Mouse (Mus musculus) limb, embryonic 12.5 days (tissue): ENCODE results near the gene Upp2. TPM values are rescaled to one million over a fixed set of nuclear protein-coding genes. Genes with fewer than 3 reads are reported as not detected.

Source experiments
- ATAC-seq: fragments of 200-750 bp; cut with Nextera tagmentation; 2 replicates; pipeline ENCODE4 v1.8.0; 2017; ENCODE audit warnings: low read depth, moderate TSS enrichment; ENCODE audit not compliant: insufficient number of reproducible peaks, insufficient read depth, low FRiP score, low TSS enrichment
- H3K27ac ChIP-seq: fragments of 300-500 bp; sonication (generic); 2 replicates; pipeline ENCODE4 v1.5.1; 2016; ENCODE audit warnings: mild to moderate bottlenecking, moderate library complexity
- H3K27me3 ChIP-seq: fragments of 300-500 bp; sonication (generic); 2 replicates; pipeline ENCODE4 v1.6.1; 2016; ENCODE audit warnings: mild to moderate bottlenecking, moderate library complexity
- H3K36me3 ChIP-seq: fragments of 300-500 bp; sonication (generic); 2 replicates; pipeline ENCODE4 v1.6.1; 2016; ENCODE audit warnings: mild to moderate bottlenecking, moderate library complexity
- H3K4me1 ChIP-seq: fragments of 300-500 bp; sonication (generic); replicated peaks from 2 replicates; pipeline ENCODE4 v1.6.1; 2016
- H3K4me2 ChIP-seq: fragments of 300-500 bp; sonication (generic); 2 replicates; pipeline ENCODE4 v1.6.1; 2016; ENCODE audit warnings: mild to moderate bottlenecking, moderate library complexity
- H3K4me3 ChIP-seq: fragments of 300-500 bp; sonication (generic); replicated peaks from 2 replicates; pipeline ENCODE4 v1.5.1; 2016; ENCODE audit warnings: mild to moderate bottlenecking
- H3K9ac ChIP-seq: fragments of 300-500 bp; sonication (generic); replicated peaks from 2 replicates; pipeline ENCODE4 v1.6.1; 2016; ENCODE audit warnings: mild to moderate bottlenecking, moderate library complexity
- H3K9me3 ChIP-seq: fragments of 300-500 bp; sonication (generic); 2 replicates; pipeline ENCODE4 v1.6.1; 2016; ENCODE audit warnings: mild to moderate bottlenecking, moderate library complexity
- WGBS: fragments of 180-500 bp; shearing (Covaris S2); methylation state at CpG from one replicate; pipeline ENCODE4 v1.1.7; 2016; 5-methylcytosine and 5-hydroxymethylcytosine counted together
- polyA plus RNA-seq: library from polyadenylated mRNA; unstranded; fragments of >200 nt; fragmentation: Nextera tagmentation; extraction: Ambion mirVana; gene quantifications from 2 replicates; pipeline ENCODE4 v1.2.1, GENCODE M21; 2016

The Upp2 gene
- polyA plus RNA-seq, 1 experiment from 2014 or later, result 10.4 TPM

DNA sequence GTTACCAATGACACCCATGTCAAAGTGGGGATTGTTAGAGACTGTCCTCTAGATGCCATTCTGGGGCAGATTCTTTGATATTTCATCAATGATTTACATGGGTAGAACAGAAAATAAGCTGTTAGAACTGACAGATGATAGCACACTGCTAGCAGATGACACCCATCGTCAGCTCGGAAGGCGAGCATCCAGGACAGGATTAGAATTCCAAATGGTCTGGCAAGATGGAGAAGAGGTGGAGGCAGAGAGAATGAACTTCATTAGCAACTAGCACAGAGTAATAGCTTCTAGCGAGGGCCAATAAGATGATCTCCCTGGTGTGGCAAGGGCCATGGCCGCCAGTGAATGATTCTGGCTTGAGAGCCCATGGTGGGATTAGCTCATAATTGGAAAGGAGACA is 48.7 kb downstream of the Upp2 start:
- 89% methylated on average over 5 of the region's 5 CpGs for WGBS
- H3K4me1 ChIP-seq, result no peaks in the 10 kb centered on the region
- H3K9me3 ChIP-seq, result no peaks in the 10 kb centered on the region
- H3K27me3 ChIP-seq, result no peaks in the 10 kb centered on the region
- no peaks in the 10 kb centered on the region for H3K36me3 ChIP-seq
- no peak overlapping the region for H3K4me3 ChIP-seq
- no peak overlapping the region for H3K4me2 ChIP-seq
- no peak overlapping the region for H3K27ac ChIP-seq
- H3K9ac ChIP-seq, result no peak overlapping the region
- ATAC-seq, result no peak

DNA sequence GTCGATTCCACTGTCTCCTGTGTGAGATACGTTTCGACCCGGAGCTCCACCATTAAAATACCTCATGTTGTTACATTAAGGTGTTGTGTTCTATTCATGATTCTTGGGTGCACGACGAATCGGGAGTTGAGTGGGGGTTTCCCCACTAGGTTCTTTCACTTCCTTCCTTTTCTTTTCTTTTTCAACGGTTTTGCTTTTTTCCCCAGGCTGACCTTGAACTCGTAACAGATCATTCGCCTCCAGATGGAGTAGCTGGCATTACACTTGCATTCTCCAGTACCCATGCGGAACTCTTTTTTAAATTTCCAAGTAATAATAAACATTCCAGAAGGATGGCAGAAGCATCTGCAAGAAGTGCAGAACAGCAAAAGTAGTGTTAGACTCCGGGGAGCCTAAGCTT is 58.1 kb downstream of the Upp2 start:
- H3K27ac ChIP-seq, result no peak overlapping the region
- ATAC-seq, result no peak
- H3K4me3 ChIP-seq, result no peak overlapping the region
- WGBS, result 77% methylated on average over 12 of the region's 12 CpGs
- H3K4me1 ChIP-seq, result no peaks in the 10 kb centered on the region
- H3K27me3 ChIP-seq, result no peaks in the 10 kb centered on the region
- no peaks in the 10 kb centered on the region for H3K36me3 ChIP-seq
- no peak overlapping the region for H3K4me2 ChIP-seq
- no peak overlapping the region for H3K9ac ChIP-seq
- H3K9me3 ChIP-seq, result no peaks in the 10 kb centered on the region

DNA sequence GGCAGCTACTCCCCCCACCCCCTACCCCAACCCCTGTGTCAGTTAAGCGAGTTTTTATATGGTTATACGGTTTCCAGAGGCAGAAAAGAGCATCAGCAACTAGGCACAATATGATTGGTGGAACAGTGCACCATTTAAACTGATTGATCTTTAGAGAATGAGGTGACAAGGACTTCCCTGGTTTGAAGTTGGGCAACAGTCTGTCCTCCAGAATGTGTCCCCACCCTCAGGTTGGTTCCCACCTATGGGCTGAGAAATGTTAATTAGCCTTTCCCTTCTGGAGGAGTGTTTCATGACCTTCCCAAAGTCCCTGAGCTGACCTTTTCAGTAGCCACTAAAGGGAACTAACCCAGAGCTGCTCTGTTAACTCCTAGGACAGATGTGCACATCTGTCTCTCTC is 58.6 kb downstream of the Upp2 start:
- WGBS, result 12% methylated on average over 2 of the region's 2 CpGs
- Histone ChIP-seq H3K27me3 (no peaks in the 10 kb centered on the region), H3K4me3 (no peak overlapping the region), H3K27ac (no peak overlapping the region), H3K4me1 (no peaks in the 10 kb centered on the region), H3K4me2 (no peak overlapping the region), H3K36me3 (no peaks in the 10 kb centered on the region), H3K9me3 (no peaks in the 10 kb centered on the region), H3K9ac (no peak overlapping the region)
- ATAC-seq, result no peak

DNA sequence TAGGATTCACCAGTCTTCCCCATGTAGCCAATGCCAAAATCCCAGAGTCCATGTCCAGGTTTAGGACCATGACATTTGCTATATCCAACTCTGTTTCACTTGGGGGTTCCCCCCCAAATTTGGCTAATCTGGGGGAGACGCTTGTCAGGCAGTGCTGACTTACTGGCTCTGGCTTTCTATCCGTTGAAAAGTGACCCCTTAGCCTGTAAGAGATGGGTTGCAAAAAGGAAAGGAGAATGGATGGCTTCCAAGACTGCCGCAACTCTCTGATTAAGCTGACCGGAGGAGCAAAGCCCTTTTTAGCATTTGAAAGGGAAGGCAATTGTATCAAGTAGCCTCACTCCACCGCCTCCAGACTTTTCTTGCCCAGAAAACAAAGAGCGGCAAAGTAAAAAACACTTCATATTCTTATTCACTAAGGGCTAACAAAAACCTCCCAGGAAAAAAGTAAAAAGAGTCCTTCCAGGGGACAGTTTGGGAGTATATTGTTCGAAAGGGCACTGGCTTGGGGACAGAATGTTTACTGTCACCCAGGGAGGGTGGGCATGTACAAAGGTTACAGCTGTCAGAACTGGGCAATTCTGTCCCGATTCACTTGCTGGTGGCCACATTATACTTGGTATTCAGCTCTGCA is 59.2 kb downstream of the Upp2 start:
- H3K9me3 ChIP-seq, result no peaks in the 10 kb centered on the region
- H3K9ac ChIP-seq, result no peak overlapping the region
- no peaks in the 10 kb centered on the region for H3K36me3 ChIP-seq
- no peaks in the 10 kb centered on the region for H3K4me1 ChIP-seq
- no peaks in the 10 kb centered on the region for H3K27me3 ChIP-seq
- no peak for ATAC-seq
- H3K4me3 ChIP-seq, result no peak overlapping the region
- H3K4me2 ChIP-seq, result no peak overlapping the region
- WGBS, result 36% methylated on average over 8 of the region's 8 CpGs
- no peak overlapping the region for H3K27ac ChIP-seq

DNA sequence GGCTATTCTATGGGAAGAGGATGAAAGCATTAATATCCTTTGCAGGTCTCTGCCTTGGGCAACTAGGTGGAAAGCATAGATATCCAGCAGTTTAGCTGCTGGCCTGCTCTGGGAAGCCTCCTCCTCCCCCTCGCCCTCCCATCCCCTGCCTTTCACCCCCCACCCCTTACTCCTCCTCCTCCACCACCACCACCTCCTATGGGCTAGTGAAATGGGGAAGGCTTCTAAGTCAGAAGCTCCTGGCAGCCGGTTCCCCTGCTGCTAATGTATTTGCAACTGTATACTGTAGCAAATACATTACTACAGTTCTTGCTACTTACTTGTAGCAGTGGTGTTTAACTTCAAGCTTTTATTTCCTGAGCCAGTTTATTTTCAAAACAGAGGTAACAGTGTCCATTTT is 60.9 kb downstream of the Upp2 start:
- no peak overlapping the region for H3K4me3 ChIP-seq
- no peak overlapping the region for H3K9ac ChIP-seq
- WGBS, result 33% methylated on average over 2 of the region's 2 CpGs
- no peak overlapping the region for H3K4me2 ChIP-seq
- no peaks in the 10 kb centered on the region for H3K9me3 ChIP-seq
- no peak for ATAC-seq
- H3K27ac ChIP-seq, result no peak overlapping the region
- no peaks in the 10 kb centered on the region for H3K27me3 ChIP-seq
- H3K4me1 ChIP-seq, result no peaks in the 10 kb centered on the region
- H3K36me3 ChIP-seq, result no peaks in the 10 kb centered on the region

DNA sequence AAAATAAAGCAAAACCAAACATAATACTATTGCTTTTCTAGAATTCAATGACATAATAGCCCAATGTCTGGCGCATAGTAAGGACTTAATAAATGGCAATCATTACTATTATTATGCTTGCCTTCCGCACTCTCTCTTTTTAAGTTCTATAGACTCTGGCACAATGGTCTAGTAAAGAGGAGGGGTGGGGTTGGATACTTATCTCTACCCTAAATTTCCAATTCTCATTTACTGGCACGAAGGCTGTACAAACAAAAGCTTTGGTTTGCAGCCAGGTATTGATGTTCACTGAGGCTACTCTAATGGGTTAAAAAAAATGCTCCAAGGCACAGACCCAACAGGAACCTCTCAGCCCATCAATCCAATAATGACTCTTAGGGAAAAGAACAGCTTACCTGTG is 61.9 kb downstream of the Upp2 start:
- ATAC-seq, result no peak
- H3K27me3 ChIP-seq, result no peaks in the 10 kb centered on the region
- no peak overlapping the region for H3K4me2 ChIP-seq
- no peaks in the 10 kb centered on the region for H3K4me1 ChIP-seq
- no peaks in the 10 kb centered on the region for H3K9me3 ChIP-seq
- no peaks in the 10 kb centered on the region for H3K36me3 ChIP-seq
- no peak overlapping the region for H3K9ac ChIP-seq
- WGBS, result 86% methylated on average over 3 of the region's 3 CpGs
- H3K4me3 ChIP-seq, result no peak overlapping the region
- H3K27ac ChIP-seq, result no peak overlapping the region

DNA sequence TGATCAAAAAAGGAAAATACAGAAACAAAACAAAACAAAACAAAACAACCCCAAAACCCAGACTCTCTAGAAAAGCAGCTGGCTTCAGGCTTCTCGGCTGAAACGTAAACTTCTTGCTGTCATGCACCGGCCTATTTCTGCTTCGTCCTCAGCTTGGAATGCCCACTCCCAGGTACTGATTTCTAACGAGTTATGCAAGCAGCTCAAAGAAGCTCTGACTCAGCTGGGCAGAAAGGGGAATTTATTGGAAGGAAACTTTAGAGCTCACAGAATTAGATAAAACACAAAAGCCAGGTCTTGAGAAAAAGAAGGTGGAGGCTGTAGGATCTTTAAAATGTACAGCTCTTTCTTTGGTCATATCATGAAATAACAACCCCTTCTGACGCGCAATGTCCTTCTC is 62.3 kb downstream of the Upp2 start:
- H3K9ac ChIP-seq, result no peak overlapping the region
- no peak for ATAC-seq
- WGBS, result 62% methylated on average over 7 of the region's 7 CpGs
- H3K4me1 ChIP-seq, result no peaks in the 10 kb centered on the region
- no peak overlapping the region for H3K4me2 ChIP-seq
- no peak overlapping the region for H3K4me3 ChIP-seq
- H3K9me3 ChIP-seq, result no peaks in the 10 kb centered on the region
- H3K27ac ChIP-seq, result no peak overlapping the region
- H3K27me3 ChIP-seq, result no peaks in the 10 kb centered on the region
- no peaks in the 10 kb centered on the region for H3K36me3 ChIP-seq

DNA sequence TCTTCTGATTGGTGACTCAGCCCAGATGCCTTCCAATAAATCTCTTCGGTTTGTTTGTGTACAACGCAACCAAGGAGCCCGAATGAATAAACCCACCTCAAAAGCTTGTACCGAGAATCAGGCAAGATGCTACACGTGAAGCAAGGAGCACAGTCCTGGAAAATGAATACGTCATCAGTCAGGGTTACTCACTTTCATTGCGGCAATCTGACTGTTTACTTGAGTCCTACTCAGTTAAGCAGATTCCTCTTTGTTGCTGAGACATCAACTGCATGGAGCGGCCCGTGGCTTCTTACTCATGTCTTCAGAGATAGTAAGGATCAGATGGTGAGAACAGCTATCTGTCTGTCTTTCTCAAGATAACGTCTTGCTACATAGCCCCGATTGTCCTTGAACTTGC is 66.7 kb downstream of the Upp2 start:
- no peaks in the 10 kb centered on the region for H3K27me3 ChIP-seq
- no peaks in the 10 kb centered on the region for H3K9me3 ChIP-seq
- no peaks in the 10 kb centered on the region for H3K36me3 ChIP-seq
- no peak overlapping the region for H3K27ac ChIP-seq
- WGBS, result 94% methylated on average over 11 of the region's 11 CpGs
- no peak overlapping the region for H3K4me2 ChIP-seq
- no peaks in the 10 kb centered on the region for H3K4me1 ChIP-seq
- no peak overlapping the region for H3K9ac ChIP-seq
- no peak overlapping the region for H3K4me3 ChIP-seq
- no peak for ATAC-seq

DNA sequence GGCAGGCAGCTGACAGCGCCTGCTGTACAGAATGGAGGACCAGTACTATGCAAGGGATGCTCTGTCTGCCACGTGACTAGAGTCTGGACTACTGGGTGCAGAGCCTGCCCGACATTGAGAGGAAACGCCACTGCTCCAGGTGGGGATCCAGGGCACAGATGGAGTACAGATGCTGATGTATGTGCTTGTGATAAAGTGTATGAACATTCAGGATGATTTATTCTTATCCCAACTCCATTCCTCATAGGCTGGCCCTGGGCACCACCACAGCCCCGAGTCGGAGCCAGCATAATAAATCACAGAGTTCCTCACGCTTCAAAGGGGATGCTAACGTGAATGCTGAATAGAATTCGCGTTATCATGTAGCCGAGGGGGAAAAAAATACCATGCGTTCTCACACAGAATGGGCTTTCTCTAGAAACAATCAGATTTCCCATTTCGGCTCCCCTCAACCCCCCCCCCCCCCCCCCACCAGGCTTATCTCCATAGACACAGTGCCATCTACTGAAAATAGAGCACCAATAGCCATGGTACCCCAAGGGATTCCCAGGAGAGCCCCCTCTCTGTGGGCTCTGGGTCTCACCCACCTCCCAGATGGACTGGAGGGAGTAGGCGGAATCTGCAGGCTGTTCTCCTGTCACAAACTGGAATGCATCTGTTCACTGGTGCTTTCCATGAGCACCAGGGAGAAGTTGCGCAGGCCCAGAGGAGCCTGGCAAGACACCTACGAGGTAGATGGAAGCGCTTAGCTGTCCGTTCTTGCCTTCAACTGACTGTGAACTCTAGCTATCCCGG is 74.9 kb downstream of the Upp2 start:
- no peak for ATAC-seq
- 67% methylated on average over 19 of the region's 19 CpGs for WGBS

DNA sequence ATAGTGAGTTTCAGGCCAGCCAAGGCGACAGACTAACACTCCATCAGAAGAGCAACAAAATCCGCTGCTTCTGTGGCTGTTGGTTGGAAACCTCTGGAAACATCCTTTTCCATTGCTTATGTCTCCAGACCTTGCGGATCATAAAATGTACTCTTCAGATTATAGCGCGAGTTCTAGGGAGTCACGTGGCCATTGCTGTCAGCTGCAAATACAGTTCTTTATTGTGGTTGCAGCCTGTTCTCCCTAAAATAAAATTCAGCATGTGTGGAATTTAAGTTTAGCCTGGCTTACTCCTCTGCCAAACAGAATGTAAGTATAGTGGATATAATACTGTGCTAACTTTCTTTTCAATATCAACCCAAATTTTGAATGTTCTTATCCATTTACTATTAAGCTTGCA is 78.6 kb downstream of the Upp2 start:
- Histone ChIP-seq H3K27me3 (no peaks in the 10 kb centered on the region), H3K4me1 (no peaks in the 10 kb centered on the region), H3K4me2 (no peak overlapping the region), H3K36me3 (no peaks in the 10 kb centered on the region), H3K4me3 (no peak overlapping the region), H3K9me3 (no peaks in the 10 kb centered on the region), H3K9ac (no peak overlapping the region), H3K27ac (no peak overlapping the region)
- 93% methylated on average over 6 of the region's 6 CpGs for WGBS
- ATAC-seq, result no peak

More for the DNA sequence above, 74.9 kb downstream of the Upp2 start:
- H3K27me3 ChIP-seq, result no peaks in the 10 kb centered on the region
- no peak overlapping the region for H3K4me3 ChIP-seq
- H3K9ac ChIP-seq, result no peak overlapping the region
- no peak overlapping the region for H3K27ac ChIP-seq
- no peaks in the 10 kb centered on the region for H3K9me3 ChIP-seq
- H3K4me1 ChIP-seq, result no peaks in the 10 kb centered on the region
- no peaks in the 10 kb centered on the region for H3K36me3 ChIP-seq
- H3K4me2 ChIP-seq, result no peak overlapping the region

DNA sequence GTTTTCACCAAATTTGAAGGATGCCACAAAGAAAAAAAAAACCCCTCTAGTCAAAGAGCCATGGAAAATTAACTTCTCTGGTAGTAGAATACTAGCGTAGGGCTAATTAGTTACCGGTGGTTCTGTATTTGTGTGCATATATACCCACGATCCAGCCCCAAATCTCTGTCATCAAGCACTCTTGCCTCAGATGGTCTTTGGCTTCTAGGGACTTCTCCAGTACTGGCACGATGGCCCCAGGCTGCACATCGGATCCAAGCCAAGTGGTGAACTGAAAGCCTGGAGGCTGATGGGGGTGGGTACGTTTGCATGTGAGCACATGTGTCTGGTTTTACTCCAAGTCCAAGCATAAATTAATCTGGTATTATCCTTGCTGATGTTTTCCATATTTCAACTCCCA is 88.1 kb downstream of the Upp2 start:
- Histone ChIP-seq H3K4me1 (peaks cover 10% of the 10 kb centered on the region), H3K4me2 (no peak overlapping the region), H3K27me3 (no peaks in the 10 kb centered on the region), H3K9me3 (no peaks in the 10 kb centered on the region), H3K27ac (no peak overlapping the region), H3K36me3 (no peaks in the 10 kb centered on the region), H3K4me3 (no peak overlapping the region), H3K9ac (no peak overlapping the region)
- WGBS, result 69% methylated on average over 6 of the region's 6 CpGs
- ATAC-seq, result no peak

DNA sequence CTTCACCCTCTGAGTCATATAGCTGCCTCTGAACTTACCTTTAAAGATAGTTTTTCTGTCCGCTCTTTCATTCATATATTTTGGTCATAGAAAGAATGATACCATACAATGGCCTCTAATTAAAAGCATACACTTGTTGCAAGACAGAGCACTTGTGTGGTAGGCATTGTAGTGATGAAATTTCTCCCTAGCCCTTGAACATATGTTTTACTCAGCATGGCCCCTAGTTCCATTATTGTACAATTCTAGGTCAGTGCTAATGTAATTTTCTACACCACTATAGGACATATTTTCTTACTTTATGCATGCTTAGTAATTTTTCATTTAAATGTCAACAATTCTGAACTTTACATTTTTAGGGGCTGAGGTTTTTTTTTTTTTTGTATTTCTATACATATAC is 89.9 kb downstream of the Upp2 start:
- Histone ChIP-seq H3K4me1 (peaks cover 20% of the 10 kb centered on the region), H3K9ac (no peak overlapping the region), H3K36me3 (no peaks in the 10 kb centered on the region), H3K4me2 (no peak overlapping the region), H3K9me3 (no peaks in the 10 kb centered on the region), H3K27me3 (no peaks in the 10 kb centered on the region), H3K27ac (no peak overlapping the region), H3K4me3 (no peak overlapping the region)
- ATAC-seq, result no peak
- WGBS, result 91% methylated on average over 1 of the region's 1 CpGs
